Mouse (Mus musculus) retina, postnatal 7 days (tissue): Measurements from ENCODE around the gene Dleu7.
A peak's percentile ranks its signal among the peaks of the same experiment; 100 is the strongest.

Experiments
- DNase-seq: peaks from one replicate; pipeline ENCODE4 v3.0.0-alpha.2; 2012; ENCODE audit warnings: low read depth, low spot score

Gene Dleu7

GRCm38 (mm10) chr14:62292488-62293339 is at the start of gene Dleu7, which contains the start of gene Rnaseh2b:
TSS of gene Dleu7 (minus strand) at chr14:62293047.
TSS of gene Rnaseh2b (plus strand) at chr14:62292589.
- peak; percentile 11 for DNase-seq

GRCm38 (mm10) chr14:62341887-62342642 is 49.2 kb upstream of the Dleu7 start:
- no peak for DNase-seq

GRCm38 (mm10) chr14:62339196-62339595 is 46.3 kb upstream of the Dleu7 start:
- DNase-seq, result no peak

GRCm38 (mm10) chr14:62333909-62334687 is 41.3 kb upstream of the Dleu7 start:
- no peak for DNase-seq

- peak; percentile 73 for DNase-seq
Observed at GRCm38 (mm10) chr14:62331866-62332619, 39.2 kb upstream of the Dleu7 start.

- no peak for DNase-seq
Observed at GRCm38 (mm10) chr14:62331457-62331856, 38.6 kb upstream of the Dleu7 start.

GRCm38 (mm10) chr14:62329631-62330030 is 36.8 kb upstream of the Dleu7 start:
- no peak for DNase-seq

- no peak for DNase-seq
Observed at GRCm38 (mm10) chr14:62328606-62329005, 35.8 kb upstream of the Dleu7 start.

- DNase-seq, result no peak
Observed at GRCm38 (mm10) chr14:62327171-62327570, 34.3 kb upstream of the Dleu7 start.

- DNase-seq, result no peak
Observed at GRCm38 (mm10) chr14:62326026-62326425, 33.2 kb upstream of the Dleu7 start.

- DNase-seq, result no peak
Observed at GRCm38 (mm10) chr14:62324943-62325342, 32.1 kb upstream of the Dleu7 start.

- no peak for DNase-seq
Observed at GRCm38 (mm10) chr14:62323457-62323856, 30.6 kb upstream of the Dleu7 start.

- no peak for DNase-seq
Observed at GRCm38 (mm10) chr14:62322581-62323344, 29.9 kb upstream of the Dleu7 start.

GRCm38 (mm10) chr14:62311672-62312071 is 18.8 kb upstream of the Dleu7 start:
- no peak for DNase-seq

- no peak for DNase-seq
Observed at GRCm38 (mm10) chr14:62309026-62309425, 16.2 kb upstream of the Dleu7 start.

GRCm38 (mm10) chr14:62307555-62307954 is 14.7 kb upstream of the Dleu7 start:
- no peak for DNase-seq

- DNase-seq, result no peak
Observed at GRCm38 (mm10) chr14:62300031-62300430, 7.2 kb upstream of the Dleu7 start.

GRCm38 (mm10) chr14:62298808-62299207 is 6.0 kb upstream of the Dleu7 start:
- DNase-seq, result no peak

- DNase-seq, result no peak
Observed at GRCm38 (mm10) chr14:62292166-62292487, 720 bp downstream of the Dleu7 start.

GRCm38 (mm10) chr14:62291406-62291987 is 1.4 kb downstream of the Dleu7 start:
- DNase-seq, result no peak
